Mouse (Mus musculus) CH12.LX (cell line): ENCODE data around the gene Onecut3.
A peak's percentile ranks its signal among the peaks of the same experiment; 100 is the strongest.

Source experiments
- CTCF ChIP-seq, 2 experiments: IDR thresholded peaks in 1 of 2; conservative IDR thresholded peaks in 1 of 2; 2 replicates each; pipeline ENCODE4 v1.5.1; 2011 to 2012; ENCODE audit warnings: low read depth in 2 of 2, low read length in 2 of 2, improper control_type of control experiment in 1 of 2, inconsistent platforms in 1 of 2, mild to moderate bottlenecking in 1 of 2, moderate library complexity in 1 of 2
- ELF1 ChIP-seq: IDR thresholded peaks from 2 replicates; pipeline ENCODE4 v1.6.1; 2014; ENCODE audit warnings: low read depth, mild to moderate bottlenecking, inconsistent platforms, low read length, improper control_type of control experiment
- EP300 ChIP-seq: IDR thresholded peaks from 2 replicates; pipeline ENCODE4 v1.6.1; 2011; ENCODE audit warnings: low read length, improper control_type of control experiment
- MAFK ChIP-seq: IDR thresholded peaks from 2 replicates; pipeline ENCODE4 v1.6.1; 2011; ENCODE audit warnings: low read length, improper control_type of control experiment; ENCODE audit not compliant: insufficient replicate concordance
- MYC ChIP-seq: IDR thresholded peaks from 2 replicates; pipeline ENCODE4 v1.6.1; 2011; ENCODE audit warnings: low read depth, mild to moderate bottlenecking, improper control_type of control experiment, low read length
- POLR2A ChIP-seq: IDR thresholded peaks from 2 replicates; pipeline ENCODE4 v1.6.1; 2011; ENCODE audit warnings: low read depth, mild to moderate bottlenecking, improper control_type of control experiment, low read length
- POLR2AphosphoS2 ChIP-seq: IDR thresholded peaks from 2 replicates; pipeline ENCODE4 v1.6.1; 2011; ENCODE audit warnings: low read depth, low read length, improper control_type of control experiment
- SMC3 ChIP-seq: IDR thresholded peaks from 2 replicates; pipeline ENCODE4 v1.6.1; 2011; ENCODE audit warnings: low read depth, low read length, improper control_type of control experiment
- UBTF ChIP-seq: IDR thresholded peaks from 2 replicates; pipeline ENCODE4 v1.6.1; 2012; ENCODE audit warnings: low read depth, mild to moderate bottlenecking, inconsistent platforms, low read length, improper control_type of control experiment, moderate library complexity
- USF1 ChIP-seq: IDR thresholded peaks from 2 replicates; pipeline ENCODE4 v1.6.1; 2014; ENCODE audit warnings: low read depth, mild to moderate bottlenecking, inconsistent platforms, low read length, improper control_type of control experiment
- USF2 ChIP-seq: conservative IDR thresholded peaks from 2 replicates; pipeline ENCODE4 v1.6.1; 2011; ENCODE audit warnings: low read depth, low read length, improper control_type of control experiment

GRCm38 (mm10) chr10:80481002-80481401 is 13.6 kb upstream of the Onecut3 start:
- TF ChIP-seq POLR2AphosphoS2: no peak
- no peak for TF ChIP-seq POLR2A
- no peak for TF ChIP-seq MAFK
- no peak for TF ChIP-seq CTCF (conservative IDR thresholded peaks at IDR 0.05 in 1 of 2, IDR thresholded peaks at IDR 0.05 in 1 of 2; ENCODE audit: low read depth in 2 of 2, low read length in 2 of 2)
- no peak for TF ChIP-seq ELF1
- TF ChIP-seq USF2: no peak
- TF ChIP-seq UBTF: no peak
- 0 out of 2 replicates have a peak, but pooled peaks have one; percentile 28 for TF ChIP-seq EP300
- TF ChIP-seq USF1: no peak
- no peak for TF ChIP-seq MYC
- TF ChIP-seq SMC3: no peak
